Mouse (Mus musculus): ENCODE data around the gene Ovca2.

GRCm38 (mm10) chr11:75155985-75156384 is 22.6 kb downstream of the Ovca2 start:
- no peak for TF ChIP-seq CTCF (IDR thresholded peaks at IDR 0.05; ENCODE audit: borderline replicate concordance, control insufficient read depth, extremely low read depth, insufficient read depth, low read length, poor library complexity)
- no peak for TF ChIP-seq POLR2A (IDR thresholded peaks at IDR 0.05; ENCODE audit: control insufficient read depth, extremely low read depth, insufficient read depth, low read length, poor library complexity)

Measured in thymus, adult 2 months (tissue).